Mouse (Mus musculus) telencephalon, adult 2 months (tissue): Measurements from ENCODE around the gene Perm1.

ENCODE experiments used
- DNase-seq: peaks from one replicate; pipeline ENCODE4 v3.0.0-alpha.2; 2011; ENCODE audit warnings: low read depth, low spot score

Gene Perm1

DNA sequence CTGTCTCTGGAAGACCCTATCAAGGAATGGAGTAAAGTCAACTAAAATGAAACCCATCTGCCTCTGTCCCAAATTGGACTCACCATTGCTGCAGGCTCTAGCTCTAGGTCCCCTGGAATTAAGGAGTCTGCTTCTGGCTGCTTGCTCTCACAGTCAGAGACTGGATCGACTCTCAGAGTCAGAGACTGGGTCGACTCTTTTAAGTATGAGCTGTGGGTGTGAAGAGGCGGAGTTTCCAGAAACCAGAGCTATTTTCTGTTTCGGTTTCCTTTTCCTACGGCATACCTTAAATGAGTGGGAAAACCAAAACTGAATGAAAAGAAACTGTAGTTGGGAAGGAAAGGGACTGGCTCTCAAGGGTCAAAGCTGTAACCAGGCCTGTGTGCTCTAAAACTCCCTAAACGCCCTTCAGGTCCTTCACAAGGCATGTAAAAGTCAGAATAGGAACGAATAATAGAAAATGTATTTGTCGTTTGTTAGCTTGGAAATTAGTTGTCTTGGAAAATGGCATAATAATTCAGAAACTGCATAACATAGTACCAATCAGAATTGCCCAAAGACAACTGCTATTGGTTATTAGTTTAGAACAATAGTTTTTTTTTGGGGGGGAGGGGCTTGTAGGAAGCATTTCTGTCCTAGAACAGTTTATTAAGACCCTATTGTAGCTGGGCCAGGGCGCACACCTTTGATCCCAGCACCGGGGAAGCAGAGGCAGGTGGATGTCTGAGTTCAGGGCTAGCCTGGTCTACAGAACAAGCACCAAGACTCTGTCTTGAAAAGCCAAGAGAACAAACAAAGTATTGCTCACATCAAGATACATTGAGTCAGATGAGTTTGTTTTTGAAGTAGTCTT lies 14.8 kb upstream of the Perm1 start, which contains the start of gene Isg15:
Isg15 (minus strand) TSS at position 196 of the 853 bp plus-strand sequence.
- no peak for DNase-seq

GRCm38 (mm10) chr4:156202462-156202893 lies 13.2 kb upstream of the Perm1 start:
- DNase-seq, result no peak

GRCm38 (mm10) chr4:156203001-156203412 lies 12.7 kb upstream of the Perm1 start, which contains the start of gene AW011738:
TSS of gene AW011738 (plus strand) at chr4:156203304.
- no peak for DNase-seq

- DNase-seq, result no peak
Measured at GRCm38 (mm10) chr4:156203413-156204131, 12.1 kb upstream of the Perm1 start.

DNA sequence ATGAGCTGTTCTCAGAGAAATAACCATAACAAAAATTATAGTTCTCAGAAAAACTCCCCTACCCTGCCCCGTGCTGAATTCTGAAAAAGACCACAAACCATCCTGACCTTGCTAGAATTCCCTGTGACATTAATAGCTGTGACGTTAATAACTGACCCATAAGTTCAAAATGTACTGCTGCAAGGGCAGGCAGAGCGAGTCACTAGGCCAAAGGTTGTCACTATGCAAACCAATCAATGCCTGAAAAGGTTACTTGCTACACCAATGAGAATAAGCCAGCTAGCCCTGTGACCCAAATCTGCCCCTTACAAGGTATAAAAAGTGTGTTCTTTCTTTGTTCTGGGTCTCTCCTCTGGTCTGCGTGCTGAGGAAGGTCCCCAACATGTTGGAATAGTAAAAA lies 6.8 kb upstream of the Perm1 start:
- no peak for DNase-seq

GRCm38 (mm10) chr4:156209963-156210635 lies 5.6 kb upstream of the Perm1 start:
- no peak for DNase-seq

DNA sequence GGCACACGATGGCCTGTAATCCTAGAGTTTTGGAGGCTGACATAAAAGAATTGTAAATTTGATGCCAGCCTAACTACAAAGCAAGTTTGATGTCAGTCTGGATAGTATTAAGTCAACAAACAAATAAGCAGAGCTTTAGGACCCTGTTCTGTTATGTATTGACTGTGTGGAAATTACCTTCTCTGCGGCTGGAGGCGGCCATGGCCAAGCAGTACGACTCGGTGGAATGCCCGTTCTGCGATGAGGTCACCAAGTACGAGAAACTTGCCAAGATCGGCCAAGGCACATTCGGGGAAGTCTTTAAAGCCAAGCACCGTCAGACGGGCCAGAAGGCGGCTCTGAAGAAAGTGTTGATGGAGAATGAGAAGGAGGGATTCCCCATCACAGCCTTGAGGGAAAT lies 2.5 kb upstream of the Perm1 start:
- DNase-seq, result no peak

DNA sequence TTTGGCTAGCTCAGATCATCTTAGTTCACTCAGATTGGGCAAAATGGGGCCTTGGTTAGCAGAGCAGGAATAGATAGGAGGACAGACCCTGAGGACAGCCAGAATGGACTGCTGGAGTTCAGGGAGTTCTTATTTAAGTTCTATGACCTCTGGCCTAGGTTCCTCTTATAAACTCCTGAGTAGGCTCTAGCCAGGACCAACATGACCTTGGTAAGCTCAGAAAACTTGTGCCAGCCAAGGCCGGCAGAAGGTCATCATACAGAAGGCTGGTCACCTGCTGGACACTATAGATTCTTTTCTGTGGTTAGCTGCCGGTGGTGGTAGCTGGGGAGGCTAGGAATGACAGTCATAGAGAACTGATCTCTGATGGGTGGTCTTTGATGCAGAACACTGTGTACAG lies 528 bp downstream of the Perm1 start:
- no peak for DNase-seq

- DNase-seq, result no peak
Measured at GRCm38 (mm10) chr4:156217022-156217669, 1.5 kb downstream of the Perm1 start.

DNA sequence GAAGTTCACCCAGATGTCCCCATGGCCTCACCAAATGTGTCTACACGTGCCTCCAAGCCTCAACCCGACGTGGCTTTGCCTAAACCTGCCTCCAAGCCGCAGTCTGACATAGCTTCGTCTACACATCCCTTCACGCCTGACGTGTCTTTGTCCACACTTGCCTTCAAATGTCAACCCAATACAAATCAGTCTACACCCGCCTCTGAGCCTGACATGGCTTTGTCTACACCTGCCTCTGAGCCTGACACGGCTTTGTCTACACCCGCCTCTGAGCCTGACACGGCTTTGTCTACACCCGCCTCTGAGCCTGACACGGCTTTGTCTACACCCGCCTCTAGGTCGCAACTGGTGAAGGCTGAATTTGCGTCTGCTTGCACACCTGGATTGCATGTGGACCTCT lies 2.2 kb downstream of the Perm1 start:
- no peak for DNase-seq

DNA sequence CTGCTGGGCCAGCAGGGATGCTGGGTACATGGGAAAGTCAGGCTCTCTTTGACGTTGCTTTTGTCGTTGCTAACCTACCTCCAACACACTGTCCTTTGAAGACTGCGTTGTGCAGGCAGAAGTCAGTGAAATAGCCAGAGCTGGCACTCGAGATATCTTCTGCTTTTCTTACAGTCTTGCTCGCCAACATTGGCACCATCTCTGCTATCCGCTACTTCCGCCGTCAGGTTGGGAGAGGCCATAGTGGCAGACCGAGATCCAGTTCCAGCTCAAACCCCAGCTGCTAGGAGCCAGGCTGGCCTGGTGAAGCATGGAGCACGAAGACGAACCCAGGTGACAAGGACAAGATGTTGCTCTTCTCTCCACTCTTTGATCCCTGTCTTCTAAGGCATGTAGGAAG lies 4.3 kb downstream of the Perm1 start:
- DNase-seq, result no peak

DNA sequence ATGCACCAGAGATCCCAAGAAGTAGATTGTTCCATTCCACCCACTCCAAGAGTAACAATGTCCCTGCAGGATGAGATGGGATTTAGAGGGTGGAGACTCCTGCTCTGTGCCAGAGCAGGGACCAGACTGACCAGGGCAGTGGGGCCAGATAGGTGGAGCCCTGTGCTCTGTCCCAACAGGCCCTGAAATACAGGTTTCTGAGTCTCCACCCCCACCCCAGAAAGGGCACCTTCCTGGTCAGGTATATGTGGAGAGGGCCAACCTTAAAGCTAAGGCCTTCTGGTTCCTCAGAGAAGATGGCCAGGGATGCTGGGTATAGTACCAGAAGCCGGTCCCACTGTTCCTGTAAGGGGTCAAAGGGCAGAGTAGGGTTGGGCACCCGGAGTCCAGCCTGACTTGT lies 8.6 kb downstream of the Perm1 start:
- DNase-seq, result no peak

DNA sequence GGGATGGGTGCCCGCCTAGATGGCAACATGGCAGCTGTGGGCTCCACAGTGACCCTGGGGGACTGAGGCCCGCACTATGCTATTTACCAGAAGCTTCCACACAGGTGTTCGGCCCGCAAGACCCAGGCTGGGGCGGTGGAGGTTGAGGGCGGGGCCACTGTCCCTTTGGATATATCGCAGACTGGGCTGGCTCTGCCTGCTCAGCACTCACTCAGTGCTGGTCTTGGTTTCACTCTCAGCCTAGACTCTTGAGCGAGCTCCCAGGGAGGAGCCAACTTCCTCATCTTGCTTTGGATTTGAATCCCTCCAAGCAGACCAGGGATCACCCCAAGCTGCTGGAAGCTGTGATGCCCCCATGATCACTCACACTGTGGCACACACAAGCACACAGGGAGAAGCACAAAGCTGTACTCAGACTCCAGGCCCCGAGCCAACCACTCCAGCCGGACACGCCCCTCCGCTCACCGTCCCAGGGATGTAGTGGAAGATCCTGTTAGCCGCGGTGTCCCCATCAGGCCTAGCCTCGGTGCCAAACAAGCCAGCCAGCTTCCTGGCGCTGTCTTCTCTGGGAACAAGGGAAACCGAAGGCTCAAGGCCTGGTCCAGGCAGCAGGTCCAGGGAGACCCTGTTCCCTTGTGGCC lies 12.2 kb downstream of the Perm1 start:
- DNase-seq, result no peak

GRCm38 (mm10) chr4:156228393-156229024 lies 12.8 kb downstream of the Perm1 start:
- peak; percentile 65 for DNase-seq

DNA sequence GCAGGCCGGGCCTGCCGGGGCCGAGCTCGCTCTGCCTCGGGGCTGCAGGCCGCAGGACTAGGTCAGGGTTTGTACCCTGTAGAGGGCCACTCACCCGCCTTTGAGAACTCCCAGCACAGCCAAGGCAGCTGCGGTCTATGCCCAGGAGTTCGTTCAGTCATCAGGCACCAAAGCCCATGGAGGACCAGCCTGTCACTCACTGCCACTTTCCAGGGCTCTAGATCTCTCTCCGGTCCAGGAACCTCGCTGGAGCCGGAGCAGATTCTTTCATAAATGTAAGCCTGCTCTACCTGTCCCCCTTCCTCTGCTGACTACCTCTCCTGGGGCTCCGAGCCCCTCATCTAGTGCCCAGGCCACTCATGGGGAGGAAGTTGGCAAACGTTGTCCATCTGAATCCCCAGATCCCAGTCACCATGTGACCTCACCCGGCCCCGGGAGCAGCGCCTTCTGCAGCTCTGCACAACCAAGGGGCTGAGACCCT lies 18.4 kb downstream of the Perm1 start:
- no peak for DNase-seq

GRCm38 (mm10) chr4:156234701-156235213 lies 19.1 kb downstream of the Perm1 start, which contains the start of gene Plekhn1:
TSS of gene Plekhn1 (minus strand) at chr4:156234857.
- peak; percentile 51 for DNase-seq

DNA sequence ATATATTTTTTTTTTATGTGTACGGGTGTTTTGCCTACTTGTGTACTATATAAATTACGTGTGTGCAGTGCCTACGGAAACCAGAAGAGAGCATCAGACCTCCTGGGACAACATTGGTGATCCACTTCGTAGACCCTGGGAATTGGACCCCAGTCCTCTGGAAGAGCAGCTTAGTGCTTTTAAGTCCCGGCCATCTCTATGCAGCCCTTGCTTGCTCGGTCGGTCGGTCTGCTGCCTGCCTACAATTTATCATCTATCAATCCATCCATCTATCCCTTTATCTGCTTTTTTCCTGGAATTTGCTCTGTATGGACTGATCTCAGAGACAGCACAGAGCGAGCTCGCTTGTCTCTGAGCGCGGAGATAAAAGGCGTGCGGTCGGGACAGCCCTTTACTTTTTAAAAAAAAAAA lies 19.7 kb downstream of the Perm1 start:
- no peak for DNase-seq

- DNase-seq, result peak; percentile 85
Measured at GRCm38 (mm10) chr4:156235808-156236533, 20.3 kb downstream of the Perm1 start, which contains the start of gene Noc2l. TSS of gene Noc2l (plus strand) at chr4:156236010.

- no peak for DNase-seq
Measured at GRCm38 (mm10) chr4:156236651-156237447, 21.2 kb downstream of the Perm1 start.
